Mouse (Mus musculus) CH12.LX (cell line): Measurements from ENCODE around the gene Prpf40b. TPM values are rescaled to one million over a fixed set of nuclear protein-coding genes. Genes with fewer than 3 reads are reported as not detected.

Experiments
- DNase-seq: peaks from one replicate; pipeline ENCODE4 v3.0.0-alpha.2; 2013; ENCODE audit errors: extremely low read depth
- H3K27ac ChIP-seq: 2 replicates; pipeline ENCODE4 v1.5.1; 2012; ENCODE audit warnings: low read depth, mild to moderate bottlenecking, control low read depth, moderate library complexity; ENCODE audit not compliant: insufficient read depth
- H3K27me3 ChIP-seq: replicated peaks from 2 replicates; pipeline ENCODE3; 2012; ENCODE audit warnings: inconsistent platforms
- H3K36me3 ChIP-seq, 2 experiments: replicated peaks in 1 of 2; 2 replicates each; pipeline versions ENCODE3 to v1.6.1; 2012; ENCODE audit warnings: inconsistent platforms in 1 of 2, low read length in 1 of 2, mild to moderate bottlenecking in 1 of 2, mixed read lengths in 1 of 2, moderate library complexity in 1 of 2; ENCODE audit not compliant: control insufficient read depth in 1 of 2, insufficient read depth in 1 of 2
- H3K4me1 ChIP-seq, 2 experiments: 2 replicates each; pipeline ENCODE4 v1.6.1; 2012; ENCODE audit warnings: inconsistent platforms in 1 of 2, moderate library complexity in 1 of 2; ENCODE audit not compliant: insufficient read depth in 2 of 2, control insufficient read depth in 1 of 2
- H3K4me2 ChIP-seq: 2 replicates; pipeline ENCODE4 v1.6.1; 2012; ENCODE audit warnings: low read depth, mild to moderate bottlenecking, control low read depth; ENCODE audit not compliant: poor library complexity, insufficient read depth, severe bottlenecking
- H3K4me3 ChIP-seq, 3 experiments: fragments of 150-350 bp in 1 of 3; sonication (generic) in 1 of 3; replicated peaks in 1 of 3; 2 replicates each; pipeline versions ENCODE3 to v1.5.1; 2011 to 2012; ENCODE audit warnings: low read depth in 2 of 3, low read length in 2 of 3, mild to moderate bottlenecking in 2 of 3, moderate library complexity in 2 of 3, control low read depth in 1 of 3, improper control_type of control experiment in 1 of 3, inconsistent platforms in 1 of 3, mixed read lengths in 1 of 3; ENCODE audit not compliant: poor library complexity in 1 of 3
- H3K79me2 ChIP-seq: replicated peaks from 2 replicates; pipeline ENCODE4 v1.6.1; 2012; ENCODE audit warnings: mild to moderate bottlenecking, moderate library complexity; ENCODE audit not compliant: control insufficient read depth, poor library complexity, insufficient read depth, severe bottlenecking; ENCODE audit errors: extremely low read depth
- H3K9ac ChIP-seq: 2 replicates; pipeline ENCODE4 v1.6.1; 2012; ENCODE audit warnings: low read depth, mild to moderate bottlenecking, control low read depth, moderate library complexity; ENCODE audit not compliant: insufficient read depth
- H3K9me3 ChIP-seq: replicated peaks from 2 replicates; pipeline ENCODE3; 2012; ENCODE audit warnings: low read length, inconsistent platforms, mixed read lengths
- BHLHE40 ChIP-seq: IDR thresholded peaks from 2 replicates; pipeline ENCODE4 v1.6.1; 2011; ENCODE audit warnings: mild to moderate bottlenecking, low read depth, low read length, improper control_type of control experiment
- CHD1 ChIP-seq: IDR thresholded peaks from 2 replicates; pipeline ENCODE4 v1.6.1; 2012; ENCODE audit warnings: low read depth, low read length, improper control_type of control experiment, inconsistent platforms
- E2F4 ChIP-seq: IDR thresholded peaks from 2 replicates; pipeline ENCODE4 v1.6.1; 2011; ENCODE audit warnings: low read depth, low read length, improper control_type of control experiment; ENCODE audit not compliant: insufficient replicate concordance
- ETS1 ChIP-seq: conservative IDR thresholded peaks from 2 replicates; pipeline ENCODE4 v1.6.1; 2012; ENCODE audit warnings: low read depth, mild to moderate bottlenecking, inconsistent platforms, low read length, improper control_type of control experiment, moderate library complexity
- HCFC1 ChIP-seq: IDR thresholded peaks from 2 replicates; pipeline ENCODE4 v1.6.1; 2012; ENCODE audit warnings: low read depth, mild to moderate bottlenecking, inconsistent platforms, low read length, improper control_type of control experiment
- IRF4 ChIP-seq: IDR thresholded peaks from 2 replicates; pipeline ENCODE4 v1.6.1; 2014; ENCODE audit warnings: low read depth, mild to moderate bottlenecking, inconsistent platforms, low read length, improper control_type of control experiment
- JUND ChIP-seq: conservative IDR thresholded peaks from 2 replicates; pipeline ENCODE4 v1.6.1; 2011; ENCODE audit warnings: low read depth, low read length, improper control_type of control experiment
- KAT2A ChIP-seq: IDR thresholded peaks from 2 replicates; pipeline ENCODE4 v1.6.1; 2012; ENCODE audit warnings: low read length, improper control_type of control experiment, inconsistent platforms; ENCODE audit not compliant: insufficient replicate concordance
- MAX ChIP-seq: IDR thresholded peaks from 2 replicates; pipeline ENCODE4 v1.6.1; 2011; ENCODE audit warnings: low read length, improper control_type of control experiment
- MEF2A ChIP-seq: IDR thresholded peaks from 2 replicates; pipeline ENCODE4 v1.6.1; 2014; ENCODE audit warnings: low read depth, mild to moderate bottlenecking, inconsistent platforms, low read length, improper control_type of control experiment, borderline replicate concordance
- NRF1 ChIP-seq: IDR thresholded peaks from 2 replicates; pipeline ENCODE4 v1.6.1; 2014; ENCODE audit warnings: low read depth, mild to moderate bottlenecking, inconsistent platforms, low read length, improper control_type of control experiment, moderate library complexity
- PAX5 ChIP-seq: IDR thresholded peaks from 2 replicates; pipeline ENCODE4 v1.6.1; 2012; ENCODE audit warnings: low read length, inconsistent platforms, mixed read lengths
- RCOR1 ChIP-seq: conservative IDR thresholded peaks from 2 replicates; pipeline ENCODE4 v1.6.1; 2012; ENCODE audit warnings: low read depth, mild to moderate bottlenecking, inconsistent platforms, low read length, improper control_type of control experiment
- SMC3 ChIP-seq: IDR thresholded peaks from 2 replicates; pipeline ENCODE4 v1.6.1; 2011; ENCODE audit warnings: low read depth, low read length, improper control_type of control experiment
- TCF12 ChIP-seq: IDR thresholded peaks from 2 replicates; pipeline ENCODE4 v1.6.1; 2014; ENCODE audit warnings: low read depth, mild to moderate bottlenecking, inconsistent platforms, low read length, improper control_type of control experiment
- UBTF ChIP-seq: IDR thresholded peaks from 2 replicates; pipeline ENCODE4 v1.6.1; 2012; ENCODE audit warnings: low read depth, mild to moderate bottlenecking, inconsistent platforms, low read length, improper control_type of control experiment, moderate library complexity
- ZC3H11A ChIP-seq: IDR thresholded peaks from 2 replicates; pipeline ENCODE4 v1.6.1; 2012; ENCODE audit warnings: low read depth, mild to moderate bottlenecking, inconsistent platforms, low read length, improper control_type of control experiment
- ZKSCAN1 ChIP-seq: IDR thresholded peaks from 2 replicates; pipeline ENCODE4 v1.6.1; 2012; ENCODE audit warnings: low read depth, inconsistent platforms, low read length, improper control_type of control experiment, borderline replicate concordance
- ZMIZ1 ChIP-seq: IDR thresholded peaks from 2 replicates; pipeline ENCODE4 v1.6.1; 2012; ENCODE audit warnings: low read depth, mild to moderate bottlenecking, inconsistent platforms, low read length, improper control_type of control experiment
- dilution Hi-C: fragments of 300-500 bp; cut with MboI; formaldehyde crosslinking; loops from 2 replicates; pipeline ENCODE4 v1.14.3; 2020; ENCODE audit warnings: low sequenced_read_pairs; ENCODE audit not compliant: extremely low pct_unique_long_range_greater_than_20kb, extremely low pct_ligation_motif_present
- in situ Hi-C: fragments of 300-500 bp; cut with MboI; formaldehyde crosslinking; loops from 3 replicates; pipeline ENCODE4 v1.14.3; 2019; ENCODE audit warnings: low sequenced_read_pairs, low pct_ligation_motif_present, low pct_unique_long_range_greater_than_20kb, mixed read lengths
- polyA plus RNA-seq: library from polyadenylated mRNA; unstranded; fragments of >175 nt; gene quantifications from 2 replicates; pipeline ENCODE4 v1.2.1, GENCODE M21; 2012; ENCODE audit warnings: low read depth; ENCODE audit not compliant: insufficient read length
- total RNA-seq, 2 experiments: library from RNA; depleted of rRNA; stranded (reverse); fragments of 300-350 nt in 1 of 2; fragments of >200 nt in 1 of 2; gene quantifications; 2 replicates each; pipeline ENCODE4 v1.2.3; 2012 to 2014

Gene Prpf40b
- total and polyA plus RNA-seq, 3 experiments, result 11.7 to 31.8 (median 27.9) TPM

GRCm38 (mm10) chr15:99317267-99317651 lies 22.4 kb downstream of the Prpf40b start:
- Histone ChIP-seq H3K27me3 (no peaks in the 10 kb centered on the region), H3K4me3 (no peak overlapping the region), H3K79me2 (no peaks in the 10 kb centered on the region), H3K36me3 (peaks cover 72 to 98% of the 10 kb centered on the region in 2 experiments), H3K27ac (no peak overlapping the region), H3K4me2 (no peak overlapping the region), H3K4me1 (no peaks in the 10 kb centered on the region; a peak in 1 of 4 replicates), H3K9me3 (no peaks in the 10 kb centered on the region), H3K9ac (no peak overlapping the region)
- in situ Hi-C loops (loop anchor here (10.0 kb wide), 1 partner anchor 58 kb away; the partner anchor contains the start of gene Fmnl3), dilution Hi-C loops (no loop called here)
- no peak for TF ChIP-seq ETS1
- no peak for TF ChIP-seq KAT2A
- TF ChIP-seq JUND, result no peak
- TF ChIP-seq MAX, result no peak
- TF ChIP-seq ZMIZ1, result no peak
- TF ChIP-seq CHD1, result no peak
- no peak for TF ChIP-seq PAX5
- no peak for TF ChIP-seq NRF1
- TF ChIP-seq BHLHE40, result no peak
- TF ChIP-seq TCF12, result no peak
- TF ChIP-seq E2F4, result no peak
- no peak for TF ChIP-seq SMC3
- no peak for DNase-seq

DNA sequence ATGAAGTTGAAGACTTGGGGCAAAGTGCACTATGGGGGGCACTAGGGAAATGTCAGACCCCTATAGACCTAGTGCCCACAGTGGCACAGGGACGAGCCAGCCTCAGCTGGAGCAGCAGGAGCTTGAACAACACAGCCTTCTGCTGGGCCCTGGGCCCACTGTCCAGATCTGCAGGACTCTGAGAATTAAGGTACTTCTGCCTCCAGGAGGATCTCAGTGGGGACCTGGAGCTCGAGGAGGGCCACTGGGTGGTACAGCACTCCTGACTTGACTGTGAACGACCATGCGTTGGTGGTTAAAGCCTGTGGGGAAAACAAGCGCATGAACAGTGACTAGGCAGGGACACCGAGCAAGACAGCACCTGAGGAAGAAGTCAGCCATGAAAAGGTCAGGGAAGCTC lies 23.2 kb downstream of the Prpf40b start:
- no peaks in the 10 kb centered on the region for H3K27me3 ChIP-seq

More for the DNA sequence above, 23.2 kb downstream of the Prpf40b start:
- Histone ChIP-seq H3K4me1 (no peaks in the 10 kb centered on the region; a peak in 1 of 4 replicates), H3K36me3 (peaks cover 80 to 98% of the 10 kb centered on the region in 2 experiments), H3K4me2 (no peak overlapping the region), H3K9me3 (no peaks in the 10 kb centered on the region), H3K4me3 (no peak overlapping the region), H3K9ac (no peak overlapping the region), H3K27ac (no peak overlapping the region), H3K79me2 (no peaks in the 10 kb centered on the region)
- dilution Hi-C loops, result no loop called here
- in situ Hi-C loops, result loop anchor here (10.0 kb wide), 1 partner anchor 57 kb away; the partner anchor contains the start of gene Fmnl3
- TF ChIP-seq RCOR1 (no peak), ZMIZ1 (no peak), TCF12 (no peak), ZC3H11A (no peak), MAX (no peak), MEF2A (no peak), HCFC1 (no peak), JUND (no peak), ZKSCAN1 (no peak), UBTF (no peak), IRF4 (no peak)
- no peak for DNase-seq
